Mouse (Mus musculus) G1E (cell line): Measurements from ENCODE around the gene Spock1. TPM values are rescaled to one million over a fixed set of nuclear protein-coding genes. Genes with fewer than 3 reads are reported as not detected.

ENCODE experiments used
- ATAC-seq: 2 replicates; pipeline ENCODE4 v1.8.0; 2016; ENCODE audit warnings: mild to moderate bottlenecking; ENCODE audit not compliant: insufficient number of reproducible peaks, poor library complexity, low FRiP score, severe bottlenecking; ENCODE audit errors: extremely low read depth
- DNase-seq: peaks from one replicate; pipeline ENCODE4 v3.0.0; 2012; ENCODE audit warnings: low spot score
- H3K27me3 ChIP-seq: 2 replicates; pipeline ENCODE4 v1.6.1; 2012; ENCODE audit warnings: mild to moderate bottlenecking, low read length, inconsistent platforms; ENCODE audit not compliant: insufficient read depth
- H3K36me3 ChIP-seq: replicated peaks from 2 replicates; pipeline ENCODE3; 2012; ENCODE audit warnings: mild to moderate bottlenecking, inconsistent platforms
- H3K4me1 ChIP-seq: 2 replicates; pipeline ENCODE4 v1.6.1; 2012; ENCODE audit warnings: low read depth, low read length, inconsistent platforms, mixed read lengths; ENCODE audit not compliant: insufficient read depth
- H3K4me3 ChIP-seq: 2 replicates; pipeline ENCODE4 v1.5.1; 2012; ENCODE audit warnings: low read depth, mild to moderate bottlenecking, inconsistent platforms, low read length, moderate library complexity, mixed read lengths
- H3K9me3 ChIP-seq: replicated peaks from 2 replicates; pipeline ENCODE4 v1.6.1; 2012; ENCODE audit warnings: inconsistent platforms
- CTCF ChIP-seq: IDR thresholded peaks from 2 replicates; pipeline ENCODE4 v1.5.1; 2012; ENCODE audit warnings: low read depth, low read length, inconsistent platforms, mixed read lengths
- GATA1 ChIP-seq: IDR thresholded peaks from 2 replicates; pipeline ENCODE4 v1.6.1; 2012; ENCODE audit warnings: borderline replicate concordance, low read length, inconsistent platforms, mixed read lengths
- GATA2 ChIP-seq: IDR thresholded peaks from 2 replicates; pipeline ENCODE4 v1.6.1; 2012; ENCODE audit warnings: low read depth, low read length, inconsistent platforms, borderline replicate concordance
- POLR2AphosphoS5 ChIP-seq: IDR thresholded peaks from 2 replicates; pipeline ENCODE4 v1.6.1; 2012; ENCODE audit warnings: low read depth, low read length, inconsistent platforms; ENCODE audit not compliant: insufficient replicate concordance
- TAL1 ChIP-seq: conservative IDR thresholded peaks from 2 replicates; pipeline ENCODE4 v1.6.1; 2012; ENCODE audit warnings: low read depth, low read length, inconsistent platforms, mixed read lengths
- polyA plus RNA-seq: library from polyadenylated mRNA; stranded (reverse); fragments of >175 nt; gene quantifications from 2 replicates; pipeline ENCODE4 v1.2.3, GENCODE M21; 2012
- total RNA-seq, 2 experiments: library from RNA; stranded (forward) in 1 of 2; stranded (reverse) in 1 of 2; fragments of 200-1000 nt in 1 of 2; fragments of >200 nt in 1 of 2; fragmentation: Nextera tagmentation in 1 of 2; gene quantifications; 2 replicates each; pipeline ENCODE4 v1.2.3; 2014 to 2017

Spock1 gene
- total and polyA plus RNA-seq, 3 experiments, result 0.22 TPM; not detected in 2

DNA sequence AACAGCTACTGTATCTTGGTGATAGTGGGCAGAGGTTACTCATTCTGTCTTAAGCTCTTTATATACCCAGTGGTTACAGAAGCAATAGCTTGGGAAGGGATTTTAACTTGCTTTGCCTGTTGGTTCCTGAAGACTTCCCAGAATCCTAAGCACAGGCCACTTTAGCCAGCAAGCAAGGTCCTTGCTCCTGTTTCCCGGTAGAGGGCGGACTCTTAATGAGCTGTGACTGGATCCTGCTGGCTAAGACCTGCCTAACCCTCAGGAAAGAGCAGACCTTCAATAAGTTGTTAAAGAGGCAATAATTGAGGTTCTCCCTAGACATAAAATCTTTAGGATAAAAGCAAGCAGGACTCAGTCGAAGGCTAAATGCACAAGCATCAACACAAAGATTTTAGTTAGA is 387.0 kb downstream of the Spock1 start:
- Histone ChIP-seq H3K4me1 (no peaks in the 10 kb centered on the region), H3K4me3 (no peak overlapping the region), H3K27me3 (no peaks in the 10 kb centered on the region), H3K9me3 (peaks cover 84% of the 10 kb centered on the region), H3K36me3 (no peaks in the 10 kb centered on the region)
- no peak for TF ChIP-seq TAL1
- TF ChIP-seq GATA1, result no peak
- TF ChIP-seq CTCF, result no peak
- no peak for TF ChIP-seq GATA2
- no peak for TF ChIP-seq POLR2AphosphoS5
- ATAC-seq, result no peak
- no peak for DNase-seq

DNA sequence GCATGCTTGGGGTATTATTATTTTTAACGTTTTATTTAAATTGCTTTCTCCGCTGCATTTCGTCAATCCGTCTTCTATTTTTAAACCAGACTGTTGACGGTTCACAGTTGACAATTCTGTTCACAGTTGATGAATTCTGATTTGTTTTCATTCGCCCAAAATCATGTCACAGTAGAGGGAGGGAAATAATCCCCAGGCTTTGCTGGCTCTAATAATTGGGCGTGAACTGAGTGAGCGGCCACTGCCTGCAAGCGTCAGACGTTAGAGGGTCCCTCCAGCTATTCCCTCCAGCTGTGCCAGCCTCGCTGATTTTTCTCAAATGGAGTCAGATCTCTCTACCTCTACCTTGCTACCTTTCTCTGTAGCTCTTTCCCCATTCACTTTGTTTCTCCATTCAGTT is 388.3 kb downstream of the Spock1 start:
- TF ChIP-seq GATA1, result no peak
- no peak for TF ChIP-seq TAL1
- TF ChIP-seq CTCF, result no peak
- TF ChIP-seq GATA2, result no peak
- no peak for TF ChIP-seq POLR2AphosphoS5
- DNase-seq (no peak), ATAC-seq (no peak)
- Histone ChIP-seq H3K4me3 (no peak overlapping the region), H3K27me3 (no peaks in the 10 kb centered on the region), H3K36me3 (no peaks in the 10 kb centered on the region), H3K4me1 (no peaks in the 10 kb centered on the region), H3K9me3 (peaks cover 80% of the 10 kb centered on the region)

DNA sequence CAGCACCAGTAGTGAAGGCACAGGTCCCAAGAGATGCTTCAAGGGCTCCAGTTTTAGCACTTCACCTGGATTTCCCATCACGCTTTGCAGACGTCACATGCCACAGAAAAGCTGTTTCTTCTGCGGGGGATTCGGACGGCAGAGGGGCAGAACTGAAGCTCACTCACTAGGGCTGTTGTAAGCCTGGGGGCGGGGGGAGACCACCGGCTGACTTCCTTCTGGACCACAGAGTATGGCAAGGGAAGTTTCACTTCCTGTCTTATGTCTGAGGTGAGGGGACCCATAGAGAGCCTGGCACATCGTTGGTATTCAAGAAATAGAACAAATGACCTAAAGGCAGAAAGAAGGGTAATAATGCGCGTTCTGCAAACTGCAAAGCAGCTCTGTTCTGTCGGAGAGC is 392.4 kb downstream of the Spock1 start:
- no peak for TF ChIP-seq CTCF
- TF ChIP-seq GATA1, result no peak
- TF ChIP-seq GATA2, result no peak
- no peak for TF ChIP-seq TAL1
- TF ChIP-seq POLR2AphosphoS5, result no peak
- no peak for ATAC-seq

DNA sequence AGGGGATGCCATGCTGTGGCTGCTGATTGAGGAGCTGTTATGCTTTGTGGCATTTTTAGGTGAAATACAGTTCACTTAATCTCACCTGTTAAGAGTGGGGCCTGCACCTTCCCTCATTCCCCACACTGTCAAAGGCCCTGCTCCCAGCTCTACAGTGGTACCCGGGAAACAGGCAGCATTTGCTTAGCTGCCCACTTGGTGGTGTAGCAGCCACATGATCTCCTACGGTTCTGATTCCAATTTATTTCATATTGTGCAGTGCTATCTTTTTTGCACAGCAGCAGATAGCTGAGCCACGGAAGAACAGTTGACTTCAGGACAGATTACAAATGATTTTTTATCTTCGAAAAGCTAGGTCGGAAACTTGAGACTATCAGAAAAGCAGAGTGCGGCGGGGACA is 406.6 kb downstream of the Spock1 start:
- no peak for TF ChIP-seq GATA2
- no peak for TF ChIP-seq POLR2AphosphoS5
- no peak for TF ChIP-seq CTCF
- TF ChIP-seq GATA1, result no peak
- TF ChIP-seq TAL1, result no peak
- peaks cover 75% of the 10 kb centered on the region for H3K9me3 ChIP-seq
- H3K4me1 ChIP-seq, result no peaks in the 10 kb centered on the region
- no peaks in the 10 kb centered on the region for H3K27me3 ChIP-seq
- ATAC-seq (no peak), DNase-seq (no peak)
- no peak overlapping the region for H3K4me3 ChIP-seq
- H3K36me3 ChIP-seq, result no peaks in the 10 kb centered on the region

More for the DNA sequence above, 392.4 kb downstream of the Spock1 start:
- H3K36me3 ChIP-seq, result no peaks in the 10 kb centered on the region
- no peaks in the 10 kb centered on the region for H3K4me1 ChIP-seq
- DNase-seq, result no peak
- H3K9me3 ChIP-seq, result peaks cover 78% of the 10 kb centered on the region
- no peaks in the 10 kb centered on the region for H3K27me3 ChIP-seq
- H3K4me3 ChIP-seq, result no peak overlapping the region; the same call in 1 of the 2 replicates

DNA sequence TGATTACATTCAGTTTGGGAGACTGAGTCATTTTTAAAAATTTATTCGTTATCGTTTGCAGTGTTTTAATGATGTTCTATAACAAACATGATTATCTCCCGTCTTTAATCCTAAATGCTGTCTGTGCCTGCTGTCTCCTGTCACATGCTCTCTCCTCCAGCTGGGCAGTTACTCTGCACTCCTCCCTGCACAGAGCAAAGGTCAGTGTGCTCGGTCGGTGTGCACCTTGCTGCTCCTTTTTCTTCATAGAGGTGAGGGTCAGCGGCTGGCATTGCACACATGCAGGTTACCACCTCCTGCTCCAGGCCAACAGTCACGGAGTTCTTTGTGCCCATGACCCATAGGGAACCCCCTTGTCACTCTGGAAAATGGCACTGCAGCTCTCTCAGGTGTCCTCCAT is 411.4 kb downstream of the Spock1 start:
- Histone ChIP-seq H3K9me3 (peaks cover 48% of the 10 kb centered on the region), H3K4me1 (no peaks in the 10 kb centered on the region), H3K36me3 (no peaks in the 10 kb centered on the region), H3K4me3 (no peak overlapping the region), H3K27me3 (no peaks in the 10 kb centered on the region)
- DNase-seq (no peak), ATAC-seq (no peak)
- TF ChIP-seq GATA1 (no peak), CTCF (no peak), POLR2AphosphoS5 (no peak), GATA2 (no peak), TAL1 (no peak)

DNA sequence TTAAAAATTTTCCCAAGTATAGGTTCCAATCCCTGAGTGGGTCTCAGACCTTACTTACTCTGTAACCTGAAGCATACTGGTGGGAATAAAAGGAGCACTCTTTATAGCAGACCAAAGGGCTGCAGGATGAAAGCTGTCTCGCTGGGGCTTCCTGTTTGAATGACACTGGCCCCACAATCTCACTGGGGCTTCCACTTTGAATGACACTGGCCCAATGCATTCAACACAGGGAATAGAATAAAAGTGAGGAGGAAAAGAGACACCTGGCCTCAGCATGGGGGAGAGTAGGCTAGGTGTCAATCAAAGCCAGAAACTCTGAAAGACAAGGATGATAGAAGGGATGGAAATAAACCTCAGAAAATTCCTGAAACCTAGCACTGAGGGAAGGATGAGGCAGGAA is 413.3 kb downstream of the Spock1 start:
- no peak overlapping the region for H3K4me3 ChIP-seq
- TF ChIP-seq CTCF (no peak), GATA2 (no peak), POLR2AphosphoS5 (no peak), GATA1 (no peak), TAL1 (no peak)
- peaks cover 38% of the 10 kb centered on the region for H3K9me3 ChIP-seq
- DNase-seq (no peak), ATAC-seq (no peak)
- no peaks in the 10 kb centered on the region for H3K4me1 ChIP-seq
- H3K36me3 ChIP-seq, result no peaks in the 10 kb centered on the region
- H3K27me3 ChIP-seq, result no peaks in the 10 kb centered on the region

DNA sequence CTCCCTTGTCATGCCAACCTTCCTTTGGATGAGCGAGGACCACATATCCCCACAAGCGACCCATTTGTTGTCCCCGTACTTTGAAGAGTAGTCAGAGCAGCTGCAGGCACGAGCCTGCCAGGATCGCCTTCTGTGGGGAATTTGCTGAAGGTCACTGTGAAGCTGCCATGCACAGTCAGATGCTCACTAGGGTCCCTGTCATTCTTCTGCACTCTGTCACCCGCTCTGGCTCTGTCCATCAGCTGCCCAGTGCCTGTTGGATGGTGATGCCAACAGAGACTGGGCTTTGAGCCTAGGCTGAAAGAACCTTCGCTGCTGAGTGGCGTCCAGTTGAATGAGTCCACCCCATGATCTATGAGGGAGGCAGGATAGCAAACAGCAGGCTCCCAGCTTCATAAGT is 419.2 kb downstream of the Spock1 start:
- no peaks in the 10 kb centered on the region for H3K4me1 ChIP-seq
- peaks cover 60% of the 10 kb centered on the region for H3K9me3 ChIP-seq
- TF ChIP-seq GATA1 (no peak), POLR2AphosphoS5 (no peak), CTCF (no peak), TAL1 (no peak), GATA2 (no peak)
- H3K4me3 ChIP-seq, result no peak overlapping the region
- DNase-seq (no peak), ATAC-seq (no peak)
- no peaks in the 10 kb centered on the region for H3K27me3 ChIP-seq
- H3K36me3 ChIP-seq, result no peaks in the 10 kb centered on the region
